Mouse (Mus musculus) heart, embryonic 13.5 days (tissue): ENCODE measurements around the gene Olfr689. TPM values are rescaled to one million over a fixed set of nuclear protein-coding genes. Genes with fewer than 3 reads are reported as not detected.
"Not testable (repeated sequence)": the region's sequence is repeated elsewhere in the genome, so short reads cannot be mapped to it uniquely, and the experiment has no call there.

Source experiments
- ATAC-seq: fragments of 200-750 bp; cut with Nextera tagmentation; 2 replicates; pipeline ENCODE4 v1.8.0; 2017; ENCODE audit warnings: moderate TSS enrichment; ENCODE audit not compliant: insufficient number of reproducible peaks, low FRiP score, low TSS enrichment; ENCODE audit errors: extremely low read depth
- H3K27ac ChIP-seq: fragments of 300-500 bp; sonication (generic); replicated peaks from 2 replicates; pipeline ENCODE4 v1.5.1; 2015; ENCODE audit warnings: moderate library complexity, mild to moderate bottlenecking, inconsistent platforms
- H3K27me3 ChIP-seq: fragments of 300-500 bp; sonication (generic); replicated peaks from 2 replicates; pipeline ENCODE4 v1.6.1; 2015; ENCODE audit warnings: mild to moderate bottlenecking, inconsistent platforms
- H3K36me3 ChIP-seq: fragments of 300-500 bp; sonication (generic); 2 replicates; pipeline ENCODE4 v1.6.1; 2015; ENCODE audit warnings: mild to moderate bottlenecking, inconsistent platforms
- H3K4me1 ChIP-seq: fragments of 300-500 bp; sonication (generic); 2 replicates; pipeline ENCODE4 v1.6.1; 2015; ENCODE audit warnings: inconsistent platforms
- H3K4me2 ChIP-seq: fragments of 300-500 bp; sonication (generic); 2 replicates; pipeline ENCODE4 v1.6.1; 2015; ENCODE audit warnings: inconsistent platforms, mild to moderate bottlenecking, moderate library complexity
- H3K4me3 ChIP-seq: fragments of 300-500 bp; sonication (generic); 2 replicates; pipeline ENCODE4 v1.5.1; 2015; ENCODE audit warnings: moderate library complexity, mild to moderate bottlenecking, inconsistent platforms
- H3K9ac ChIP-seq: fragments of 300-500 bp; sonication (generic); 2 replicates; pipeline ENCODE4 v1.6.1; 2015; ENCODE audit warnings: inconsistent platforms, mild to moderate bottlenecking, moderate library complexity
- H3K9me3 ChIP-seq: fragments of 300-500 bp; sonication (generic); 2 replicates; pipeline ENCODE4 v1.6.1; 2016; ENCODE audit warnings: inconsistent platforms
- WGBS: fragments of 180-500 bp; shearing (Covaris S2); methylation state at CpG from one replicate; pipeline ENCODE4 v1.1.7; 2015; ENCODE audit warnings: mixed read lengths; 5-methylcytosine and 5-hydroxymethylcytosine counted together
- polyA plus RNA-seq: library from polyadenylated mRNA; unstranded; fragments of >200 nt; fragmentation: Nextera tagmentation; extraction: Ambion mirVana; gene quantifications from 2 replicates; pipeline ENCODE4 v1.2.1, GENCODE M21; 2015

Olfr689 gene
- not detected in 2 replicates for polyA plus RNA-seq

DNA sequence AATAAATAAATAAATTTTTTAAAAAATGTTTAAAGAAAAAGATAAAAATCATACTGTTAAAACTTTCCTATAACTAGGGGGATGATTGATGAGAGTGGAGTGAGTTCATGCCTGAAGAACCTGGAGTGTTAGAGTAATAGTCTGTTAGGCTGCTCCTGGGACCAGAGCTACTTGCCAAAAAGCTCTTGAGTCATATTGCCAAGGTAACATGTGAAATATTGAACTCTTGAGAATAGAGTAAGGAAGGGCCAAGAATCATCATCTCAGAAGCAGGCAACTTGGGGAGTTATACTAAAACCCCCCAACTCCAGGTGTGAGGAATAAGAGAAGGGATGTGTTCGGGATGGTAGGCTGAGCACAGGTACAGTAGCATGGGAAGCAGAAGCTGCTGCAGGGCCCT lies at the start of gene Olfr689:
Olfr689 (plus strand) TSS at position 301 of the 400 bp plus-strand sequence.
- Histone ChIP-seq H3K36me3 (no peaks in the 10 kb centered on the region), H3K9ac (no peak within 1 kb of the TSS), H3K4me2 (no peak within 1 kb of the TSS), H3K4me1 (no peaks in the 10 kb centered on the region), H3K27ac (no peak within 1 kb of the TSS), H3K27me3 (no peaks in the 10 kb centered on the region), H3K4me3 (no peak within 1 kb of the TSS), H3K9me3 (peaks cover 2% of the 10 kb centered on the region)
- ATAC-seq = no peak
- WGBS = 64% methylated on average over 1 of the region's 1 CpGs

DNA sequence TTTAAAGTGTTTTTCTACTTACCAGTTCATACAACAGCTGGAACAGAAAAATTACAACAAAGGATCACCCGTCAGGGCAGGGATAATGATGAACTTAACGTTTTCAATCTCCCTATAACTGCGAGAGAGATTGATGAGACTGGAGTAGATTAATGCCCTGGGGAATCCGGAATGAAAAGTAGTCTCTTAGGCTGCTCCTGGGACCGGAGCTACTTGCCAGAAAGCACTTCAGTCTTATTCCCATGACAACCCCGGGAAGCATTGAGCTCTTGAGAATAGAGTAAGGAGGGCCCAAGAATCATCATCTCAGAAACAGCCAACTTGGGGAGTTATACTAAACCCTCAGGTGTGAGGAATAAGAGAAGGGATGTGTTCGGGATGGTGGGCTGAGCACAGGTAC lies 38.5 kb upstream of the Olfr689 start:
- Histone ChIP-seq H3K9me3 (no peaks in the 10 kb centered on the region), H3K9ac (no peak overlapping the region), H3K36me3 (no peaks in the 10 kb centered on the region), H3K27ac (no peak overlapping the region), H3K4me1 (no peaks in the 10 kb centered on the region), H3K4me3 (no peak overlapping the region), H3K27me3 (no peaks in the 10 kb centered on the region), H3K4me2 (no peak overlapping the region)
- no peak for ATAC-seq
- WGBS = 67% methylated on average over 7 of the region's 7 CpGs

DNA sequence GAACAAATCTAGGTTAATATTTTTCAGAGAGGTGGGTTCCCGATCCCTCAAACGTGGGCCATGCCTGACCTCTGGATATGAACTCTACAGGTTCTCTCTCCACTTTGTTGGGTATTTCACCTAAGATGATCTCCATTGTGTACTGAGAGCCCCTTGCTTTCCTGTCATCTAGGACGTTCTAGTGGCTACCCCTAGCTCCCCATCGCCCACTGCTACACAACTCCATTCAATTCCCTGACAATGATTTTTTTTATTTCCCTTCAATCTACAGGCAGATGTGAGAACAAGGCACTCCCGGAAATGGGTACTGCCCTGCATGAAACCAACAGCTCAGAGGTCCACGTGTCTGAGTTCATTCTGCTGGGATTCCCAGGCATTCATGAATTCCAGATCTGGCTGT lies 23.2 kb upstream of the Olfr689 start, which contains the start of gene Olfr688:
Olfr688 (plus strand) TSS at position 301 of the 400 bp plus-strand sequence.
- no peaks in the 10 kb centered on the region for H3K27me3 ChIP-seq
- 73% methylated on average over 6 of the region's 6 CpGs for WGBS
- no peak within 1 kb of the TSS for H3K27ac ChIP-seq
- no peak within 1 kb of the TSS for H3K4me2 ChIP-seq
- H3K9ac ChIP-seq = no peak within 1 kb of the TSS
- ATAC-seq = no peak
- H3K36me3 ChIP-seq = no peaks in the 10 kb centered on the region
- H3K9me3 ChIP-seq = no peaks in the 10 kb centered on the region
- no peaks in the 10 kb centered on the region for H3K4me1 ChIP-seq
- H3K4me3 ChIP-seq = no peak within 1 kb of the TSS

DNA sequence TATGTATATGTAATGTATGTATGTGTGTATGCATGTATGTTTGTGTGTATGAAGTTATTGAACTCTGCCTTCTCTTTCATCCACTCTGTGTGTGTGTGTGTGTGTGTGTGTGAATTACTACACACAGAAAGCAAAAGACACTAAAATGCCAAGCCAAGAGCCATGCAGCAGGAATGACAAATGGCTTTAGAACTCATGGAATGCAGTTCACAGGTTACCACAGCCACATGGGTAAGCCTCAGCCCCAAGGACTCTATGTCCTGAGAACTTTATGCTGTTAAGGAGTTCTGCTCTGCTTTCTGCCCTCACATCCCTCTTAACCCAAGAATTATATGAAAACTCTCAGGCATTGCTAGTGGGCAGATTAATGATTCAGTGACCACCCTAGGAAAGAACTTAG lies 20.9 kb upstream of the Olfr689 start:
- Histone ChIP-seq H3K4me2 (no peak overlapping the region), H3K9ac (no peak overlapping the region)

DNA sequence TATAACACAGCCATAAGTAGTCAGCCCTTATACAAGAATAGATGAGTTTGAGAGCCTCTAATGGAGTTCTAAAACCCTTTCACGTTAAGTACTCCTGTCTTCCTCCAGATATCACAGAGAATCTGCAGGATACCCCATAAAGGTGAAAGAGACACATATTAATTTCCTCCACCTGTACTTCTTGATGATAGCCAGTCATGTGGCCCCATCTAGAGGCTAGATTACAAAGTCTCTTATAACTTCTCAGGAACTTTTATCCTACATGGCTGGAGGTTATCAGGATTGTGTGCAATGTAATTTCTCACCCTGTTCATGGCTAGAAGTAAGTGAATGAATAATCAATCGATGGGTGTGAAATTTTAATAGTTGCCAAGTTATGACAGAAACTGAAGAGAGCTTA lies 14.3 kb downstream of the Olfr689 start:
- H3K9me3 ChIP-seq = no peaks in the 10 kb centered on the region
- H3K9ac ChIP-seq = no peak overlapping the region
- H3K27ac ChIP-seq = no peak overlapping the region
- H3K4me3 ChIP-seq = no peak overlapping the region
- H3K4me1 ChIP-seq = no peaks in the 10 kb centered on the region
- H3K36me3 ChIP-seq = no peaks in the 10 kb centered on the region
- H3K4me2 ChIP-seq = no peak overlapping the region
- 54% methylated on average over 2 of the region's 2 CpGs for WGBS
- H3K27me3 ChIP-seq = no peaks in the 10 kb centered on the region
- ATAC-seq = no peak

More for the DNA sequence above, 20.9 kb upstream of the Olfr689 start:
- Histone ChIP-seq H3K36me3 (no peaks in the 10 kb centered on the region), H3K4me1 (no peaks in the 10 kb centered on the region), H3K27ac (no peak overlapping the region), H3K9me3 (no peaks in the 10 kb centered on the region), H3K4me3 (no peak overlapping the region), H3K27me3 (no peaks in the 10 kb centered on the region)
- ATAC-seq = no peak

DNA sequence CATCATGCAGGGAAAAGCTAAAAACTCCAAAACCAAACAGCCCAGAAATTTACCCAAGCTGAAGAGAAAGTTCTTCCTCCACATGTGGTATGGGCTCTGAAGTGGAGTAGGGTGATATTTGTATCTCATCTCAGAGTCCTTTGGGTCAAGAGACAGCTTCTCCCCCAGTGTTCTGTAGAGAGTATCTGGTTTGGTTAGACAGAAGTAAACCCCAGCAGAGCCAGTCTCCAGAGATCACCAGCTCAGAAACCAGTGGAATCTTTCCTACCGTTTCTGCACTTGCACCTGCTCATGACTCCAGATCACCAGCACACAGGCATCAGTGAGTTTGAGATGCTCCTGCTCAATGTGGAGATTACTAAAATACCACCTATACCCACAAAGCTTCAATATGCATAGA lies 23.0 kb downstream of the Olfr689 start, which contains the start of gene Olfr690:
Olfr690 (minus strand) TSS at position 101 of the 400 bp plus-strand sequence.
- Histone ChIP-seq H3K27me3 (no peaks in the 10 kb centered on the region), H3K4me1 (no peaks in the 10 kb centered on the region), H3K4me2 (no peak within 1 kb of the TSS), H3K27ac (no peak within 1 kb of the TSS), H3K9me3 (no peaks in the 10 kb centered on the region), H3K9ac (no peak within 1 kb of the TSS), H3K36me3 (no peaks in the 10 kb centered on the region), H3K4me3 (no peak within 1 kb of the TSS)
- 78% methylated on average over 1 of the region's 1 CpGs for WGBS
- ATAC-seq = no peak

DNA sequence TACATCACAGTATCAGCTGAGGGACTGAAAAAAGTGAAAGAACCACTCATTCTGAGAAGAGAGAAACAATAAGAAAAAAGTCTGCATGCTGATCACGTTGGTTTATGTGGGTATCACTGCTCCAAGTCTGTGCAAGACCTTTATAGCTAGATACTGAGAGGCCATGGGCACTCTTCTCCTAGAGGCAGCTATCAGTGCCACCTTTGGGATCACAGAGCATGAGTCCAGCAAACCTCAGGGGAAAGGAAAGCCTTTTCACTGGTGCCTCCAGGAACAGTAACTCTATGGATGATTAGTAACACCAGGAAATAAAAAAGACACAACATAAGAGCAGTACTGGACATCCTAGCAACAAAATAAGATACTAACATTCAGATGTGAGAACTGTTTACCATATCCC lies 31.2 kb downstream of the Olfr689 start, which contains the start of gene Olfr691:
Olfr691 (minus strand) TSS at position 101 of the 400 bp plus-strand sequence.
- no peak within 1 kb of the TSS for H3K4me3 ChIP-seq
- no peaks in the 10 kb centered on the region for H3K27me3 ChIP-seq
- H3K9me3 ChIP-seq = no peaks in the 10 kb centered on the region
- no peak within 1 kb of the TSS for H3K9ac ChIP-seq
- WGBS = 37% methylated on average over 1 of the region's 1 CpGs
- no peaks in the 10 kb centered on the region for H3K4me1 ChIP-seq
- no peak within 1 kb of the TSS for H3K4me2 ChIP-seq
- no peak within 1 kb of the TSS for H3K27ac ChIP-seq
- no peaks in the 10 kb centered on the region for H3K36me3 ChIP-seq
- ATAC-seq = no peak

DNA sequence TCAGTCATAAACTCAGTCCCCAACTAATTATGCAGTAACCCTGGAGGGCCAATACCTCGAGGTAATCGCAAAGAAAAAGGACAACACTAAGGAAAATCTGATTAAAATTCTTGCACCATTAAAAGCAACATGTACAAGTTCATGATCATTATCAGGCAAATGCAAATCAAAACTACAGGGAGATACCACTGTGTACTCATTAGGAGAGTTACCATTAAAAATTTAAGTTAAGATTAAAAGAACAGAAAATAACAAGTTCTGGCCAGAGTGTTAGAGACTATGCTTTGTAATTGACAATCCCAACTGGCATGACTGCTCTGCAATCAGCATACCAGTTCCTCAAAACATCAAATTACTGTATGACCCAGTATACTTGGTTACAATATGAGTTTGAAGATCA lies 31.8 kb downstream of the Olfr689 start:
- Histone ChIP-seq H3K9me3 (no peaks in the 10 kb centered on the region), H3K9ac (no peak overlapping the region), H3K4me3 (no peak overlapping the region), H3K27ac (no peak overlapping the region), H3K4me2 (no peak overlapping the region), H3K27me3 (no peaks in the 10 kb centered on the region), H3K36me3 (no peaks in the 10 kb centered on the region), H3K4me1 (no peaks in the 10 kb centered on the region)
- WGBS = 68% methylated on average over 2 of the region's 2 CpGs
- no peak for ATAC-seq

DNA sequence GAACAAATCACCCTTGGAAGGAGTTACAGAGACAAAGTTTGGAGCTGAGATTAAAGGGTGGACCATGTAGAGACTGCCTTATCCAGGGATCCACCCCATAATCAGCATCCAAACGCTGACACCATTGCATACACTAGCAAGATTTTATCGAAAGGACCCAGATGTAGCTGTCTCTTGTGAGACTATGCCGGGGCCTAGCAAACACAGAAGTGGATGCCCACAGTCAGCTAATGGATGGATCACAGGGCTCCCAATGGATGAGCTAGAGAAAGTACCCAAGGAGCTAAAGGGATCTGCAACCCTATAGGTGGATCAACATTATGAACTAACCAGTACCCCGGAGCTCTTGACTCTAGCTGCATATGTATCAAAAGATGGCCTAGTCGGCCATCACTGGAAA lies 45.1 kb downstream of the Olfr689 start:
- H3K9me3 ChIP-seq, ATAC-seq, H3K4me2 ChIP-seq, H3K27ac ChIP-seq, H3K36me3 ChIP-seq, H3K27me3 ChIP-seq, H3K9ac ChIP-seq, H3K4me3 ChIP-seq, H3K4me1 ChIP-seq: not testable (repeated sequence)
- WGBS = no CpG with 5 or more reads among the region's 5 CpGs

DNA sequence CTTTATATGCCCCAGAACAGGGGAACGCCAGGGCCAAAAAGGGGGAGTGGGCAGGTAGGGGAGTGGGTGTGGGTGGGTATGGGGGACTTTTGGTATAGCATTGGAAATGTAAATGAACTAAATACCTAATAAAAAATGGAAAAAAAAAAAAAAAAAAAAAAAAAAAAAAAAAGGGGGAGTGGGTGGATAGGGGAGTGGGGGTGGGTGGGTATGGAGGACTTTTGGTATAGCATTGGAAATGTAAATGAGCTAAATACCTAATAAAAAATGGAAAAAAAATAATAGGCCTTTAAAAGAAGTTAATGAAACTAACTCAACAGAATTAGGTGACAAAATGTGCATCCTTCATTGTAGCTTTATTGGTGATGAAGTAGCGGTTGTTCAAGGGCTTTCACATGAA lies 45.5 kb downstream of the Olfr689 start:
- not testable (repeated sequence) for H3K4me2 ChIP-seq, H3K27ac ChIP-seq, H3K36me3 ChIP-seq, H3K4me1 ChIP-seq, H3K9ac ChIP-seq, H3K9me3 ChIP-seq, H3K27me3 ChIP-seq, ATAC-seq, H3K4me3 ChIP-seq
- 87% methylated on average over 1 of the region's 2 CpGs for WGBS

DNA sequence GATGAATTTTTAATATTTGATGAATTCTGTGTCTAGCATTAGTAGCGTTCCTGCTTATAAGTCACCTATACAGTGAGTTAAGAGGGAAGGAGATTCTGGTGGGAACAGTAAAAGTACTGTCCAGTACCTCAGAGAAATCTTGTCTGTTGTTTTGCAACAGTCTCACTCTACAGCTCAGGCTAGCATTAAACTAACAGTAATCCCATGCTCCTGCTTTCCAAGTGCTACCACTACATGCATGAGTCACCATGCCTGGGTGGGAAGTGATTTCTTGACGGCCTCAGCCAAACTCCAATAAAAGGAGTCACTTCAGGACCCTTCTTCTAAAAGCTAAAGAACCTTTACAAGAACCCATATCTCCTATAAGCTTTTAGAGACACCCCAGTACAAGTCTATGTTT lies 50.7 kb downstream of the Olfr689 start:
- Histone ChIP-seq H3K9me3 (no peaks in the 10 kb centered on the region), H3K4me3 (no peak overlapping the region), H3K27me3 (no peaks in the 10 kb centered on the region), H3K36me3 (no peaks in the 10 kb centered on the region), H3K4me2 (no peak overlapping the region), H3K4me1 (no peaks in the 10 kb centered on the region), H3K9ac (no peak overlapping the region), H3K27ac (no peak overlapping the region)
- WGBS = 65% methylated on average over 2 of the region's 2 CpGs
- no peak for ATAC-seq

DNA sequence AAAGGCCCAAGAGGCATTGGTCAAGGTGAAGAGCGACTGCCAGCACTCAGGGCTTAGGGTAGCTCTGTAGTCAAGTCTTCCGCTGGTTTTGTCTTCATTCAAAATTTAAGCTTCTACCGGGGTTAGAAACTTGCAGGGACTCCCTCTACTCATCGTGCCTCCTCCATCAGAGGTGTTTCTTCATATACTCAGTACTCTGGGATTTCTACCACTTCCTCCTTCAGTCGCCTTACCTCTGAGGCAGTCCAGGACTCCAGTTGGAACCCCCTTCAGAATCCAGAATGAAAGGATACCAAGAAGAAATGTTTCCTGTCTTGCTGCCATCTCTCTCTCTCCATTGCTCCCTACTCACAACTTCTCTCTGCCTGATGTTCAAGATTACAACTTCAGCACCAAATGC lies 56.3 kb downstream of the Olfr689 start:
- no peaks in the 10 kb centered on the region for H3K4me1 ChIP-seq
- H3K9ac ChIP-seq = no peak overlapping the region
- no peak overlapping the region for H3K27ac ChIP-seq
- H3K36me3 ChIP-seq = peaks cover 14% of the 10 kb centered on the region
- WGBS = 79% methylated on average over 5 of the region's 5 CpGs
- no peak for ATAC-seq
- no peak overlapping the region for H3K4me3 ChIP-seq
- H3K9me3 ChIP-seq = no peaks in the 10 kb centered on the region
- no peaks in the 10 kb centered on the region for H3K27me3 ChIP-seq
- H3K4me2 ChIP-seq = no peak overlapping the region
